Mouse (Mus musculus) forebrain, embryonic 15.5 days (tissue): Measurements from ENCODE around the gene Tmem179. TPM values are rescaled to one million over a fixed set of nuclear protein-coding genes. Genes with fewer than 3 reads are reported as not detected.

ENCODE experiments used
- ATAC-seq: fragments of 200-750 bp; cut with Nextera tagmentation; replicated peaks from 2 replicates; pipeline ENCODE4 v1.8.0; 2017; ENCODE audit warnings: mild to moderate bottlenecking, moderate TSS enrichment, moderate library complexity
- H3K27ac ChIP-seq: fragments of 300-500 bp; sonication (generic); replicated peaks from 2 replicates; pipeline ENCODE4 v1.5.1; 2015; ENCODE audit warnings: mild to moderate bottlenecking, inconsistent platforms
- H3K27me3 ChIP-seq: fragments of 300-500 bp; sonication (generic); 2 replicates; pipeline ENCODE4 v1.6.1; 2015; ENCODE audit warnings: inconsistent platforms
- H3K36me3 ChIP-seq: fragments of 300-500 bp; sonication (generic); 2 replicates; pipeline ENCODE4 v1.6.1; 2015; ENCODE audit warnings: mild to moderate bottlenecking, inconsistent platforms
- H3K4me1 ChIP-seq: fragments of 300-500 bp; sonication (generic); 2 replicates; pipeline ENCODE4 v1.6.1; 2015; ENCODE audit warnings: inconsistent platforms
- H3K4me2 ChIP-seq: fragments of 300-500 bp; sonication (generic); replicated peaks from 2 replicates; pipeline ENCODE4 v1.6.1; 2015; ENCODE audit warnings: mild to moderate bottlenecking, inconsistent platforms
- H3K4me3 ChIP-seq: fragments of 300-500 bp; sonication (generic); 2 replicates; pipeline ENCODE4 v1.5.1; 2015; ENCODE audit warnings: mild to moderate bottlenecking, inconsistent platforms
- H3K9ac ChIP-seq: fragments of 300-500 bp; sonication (generic); replicated peaks from 2 replicates; pipeline ENCODE4 v1.6.1; 2015; ENCODE audit warnings: mild to moderate bottlenecking, inconsistent platforms
- H3K9me3 ChIP-seq: fragments of 300-500 bp; sonication (generic); 2 replicates; pipeline ENCODE4 v1.6.1; 2016; ENCODE audit warnings: inconsistent platforms
- WGBS: fragments of 180-500 bp; shearing (Covaris S2); methylation state at CpG from one replicate; pipeline ENCODE4 v1.1.7; 2015; ENCODE audit warnings: mixed read lengths; 5-methylcytosine and 5-hydroxymethylcytosine counted together
- polyA plus RNA-seq: library from polyadenylated mRNA; unstranded; fragments of >200 nt; fragmentation: Nextera tagmentation; extraction: Ambion mirVana; gene quantifications from 2 replicates; pipeline ENCODE4 v1.2.1, GENCODE M21; 2015

Gene Tmem179
- polyA plus RNA-seq = 48.4 and 51.6 TPM in 2 replicates

DNA sequence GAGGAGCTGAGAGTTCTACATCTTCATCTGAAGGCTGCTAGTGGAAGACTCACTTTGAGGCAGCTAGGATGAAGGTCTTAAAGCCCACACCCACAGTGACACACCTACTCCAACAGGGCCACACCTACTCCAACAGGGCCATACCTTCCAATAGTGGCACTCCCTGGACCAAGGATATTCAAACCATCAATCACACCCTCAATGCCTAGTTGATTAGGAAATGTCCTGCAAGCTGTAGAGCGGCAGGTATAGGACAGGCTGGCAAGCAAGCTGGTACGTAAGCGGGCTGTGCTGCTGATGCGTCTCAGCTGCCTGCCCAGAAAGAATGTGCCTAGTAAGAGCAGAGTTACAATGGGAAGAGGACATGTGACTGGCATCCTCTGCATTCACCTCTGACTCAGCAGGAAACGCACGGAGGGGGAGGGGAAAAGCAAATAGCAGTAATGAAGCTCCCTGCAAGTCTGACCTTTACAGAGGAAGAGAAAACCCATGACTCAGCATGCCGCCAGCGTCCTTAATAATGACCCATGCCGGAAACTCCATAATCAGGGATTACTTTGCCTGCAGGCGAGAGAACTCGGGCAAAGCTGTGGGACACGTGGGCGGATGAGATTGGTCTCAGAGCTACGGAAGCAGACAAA, at the start of gene Tmem179:
TSS of gene Tmem179 (minus strand) at position 51 of the 641 bp plus-strand sequence.
- Histone ChIP-seq H3K9me3 (no peaks in the 10 kb centered on the region), H3K4me2 (peak within 1 kb of the TSS; percentile 14; the same call in 1 of the 2 replicates), H3K4me1 (peaks cover 16% of the 10 kb centered on the region; the same call in 1 of the 2 replicates), H3K9ac (no peak within 1 kb of the TSS), H3K4me3 (no peak within 1 kb of the TSS), H3K27ac (peak within 1 kb of the TSS; percentile 6; the same call in 1 of the 2 replicates), H3K36me3 (no peaks in the 10 kb centered on the region), H3K27me3 (peaks cover 3% of the 10 kb centered on the region; the same call in 1 of the 2 replicates)
- 9% methylated on average over 14 of the region's 14 CpGs for whole genome bisulfite sequencing
- 0 out of 2 replicates have a peak, but pooled peaks have one; percentile 16 for ATAC-seq

- Histone ChIP-seq H3K36me3 (no peaks in the 10 kb centered on the region), H3K27me3 (no peaks in the 10 kb centered on the region), H3K9ac (no peak overlapping the region), H3K4me2 (no peak overlapping the region), H3K9me3 (no peaks in the 10 kb centered on the region), H3K4me1 (no peaks in the 10 kb centered on the region), H3K27ac (no peak overlapping the region), H3K4me3 (no peak overlapping the region)
- ATAC-seq = no peak
- 93% methylated on average over 6 of the region's 6 CpGs for WGBS
Observed at GRCm38 (mm10) chr12:112563011-112563410, 46.5 kb upstream of the Tmem179 start.

GRCm38 (mm10) chr12:112562462-112562861, 45.9 kb upstream of the Tmem179 start:
- WGBS = 84% methylated on average over 5 of the region's 5 CpGs
- no peak overlapping the region for H3K9ac ChIP-seq
- no peak overlapping the region for H3K4me2 ChIP-seq
- H3K4me1 ChIP-seq = no peaks in the 10 kb centered on the region
- H3K36me3 ChIP-seq = no peaks in the 10 kb centered on the region
- no peaks in the 10 kb centered on the region for H3K9me3 ChIP-seq
- H3K4me3 ChIP-seq = no peak overlapping the region
- H3K27me3 ChIP-seq = no peaks in the 10 kb centered on the region
- ATAC-seq = no peak
- H3K27ac ChIP-seq = no peak overlapping the region

GRCm38 (mm10) chr12:112561163-112561562, 44.6 kb upstream of the Tmem179 start:
- WGBS = 67% methylated on average over 3 of the region's 3 CpGs
- Histone ChIP-seq H3K27ac (no peak overlapping the region), H3K4me2 (no peak overlapping the region), H3K9ac (no peak overlapping the region), H3K4me3 (no peak overlapping the region), H3K9me3 (no peaks in the 10 kb centered on the region), H3K36me3 (no peaks in the 10 kb centered on the region), H3K27me3 (no peaks in the 10 kb centered on the region), H3K4me1 (no peaks in the 10 kb centered on the region)
- ATAC-seq = no peak

DNA sequence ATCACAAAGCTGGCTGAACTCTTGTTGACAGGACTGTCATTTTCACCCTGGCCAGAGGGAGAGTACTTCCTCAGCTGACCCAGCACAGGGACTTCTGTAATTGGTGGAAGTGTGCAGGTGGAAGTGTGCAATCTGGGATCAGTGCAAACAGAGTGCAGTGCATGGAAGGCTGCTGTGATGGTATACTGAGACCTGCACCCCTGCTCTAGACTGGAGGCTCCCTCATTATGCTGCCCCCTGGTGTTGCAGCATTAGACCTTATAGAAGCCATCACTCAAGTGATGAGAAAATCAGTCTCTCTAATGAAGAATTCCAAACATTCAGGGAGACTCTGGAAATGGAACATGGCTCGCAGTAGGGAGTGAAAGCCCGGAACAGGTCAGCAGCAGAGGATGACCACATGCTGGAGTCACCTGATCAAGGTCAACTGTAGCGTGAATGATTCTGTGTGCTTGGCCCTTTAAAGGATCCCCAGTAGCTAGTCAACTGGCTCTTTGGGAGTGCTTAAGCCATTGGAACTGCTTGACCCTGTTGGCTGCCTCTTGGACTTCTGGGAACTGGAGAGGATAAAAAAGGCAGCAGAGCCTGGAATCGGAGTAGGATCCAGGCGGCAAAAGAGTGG, 43.7 kb upstream of the Tmem179 start:
- no peak overlapping the region for H3K4me2 ChIP-seq
- WGBS = 55% methylated on average over 5 of the region's 5 CpGs
- ATAC-seq = no peak
- H3K4me1 ChIP-seq = no peaks in the 10 kb centered on the region
- H3K36me3 ChIP-seq = no peaks in the 10 kb centered on the region
- H3K27me3 ChIP-seq = no peaks in the 10 kb centered on the region
- no peak overlapping the region for H3K9ac ChIP-seq
- no peaks in the 10 kb centered on the region for H3K9me3 ChIP-seq
- no peak overlapping the region for H3K27ac ChIP-seq
- no peak overlapping the region for H3K4me3 ChIP-seq

- Histone ChIP-seq H3K9ac (no peak overlapping the region), H3K27ac (no peak overlapping the region), H3K4me2 (no peak overlapping the region), H3K9me3 (no peaks in the 10 kb centered on the region), H3K27me3 (no peaks in the 10 kb centered on the region), H3K36me3 (no peaks in the 10 kb centered on the region), H3K4me1 (0 out of 2 replicates have a peak, but pooled peaks cover 3% of the 10 kb centered on the region), H3K4me3 (no peak overlapping the region)
- no peak for ATAC-seq
- 71% methylated on average over 6 of the region's 6 CpGs for WGBS
Observed at GRCm38 (mm10) chr12:112559671-112560070, 43.1 kb upstream of the Tmem179 start.

- Histone ChIP-seq H3K9ac (no peak overlapping the region), H3K4me3 (no peak overlapping the region), H3K4me2 (no peak overlapping the region), H3K36me3 (no peaks in the 10 kb centered on the region), H3K4me1 (0 out of 2 replicates have a peak, but pooled peaks cover 3% of the 10 kb centered on the region), H3K27me3 (no peaks in the 10 kb centered on the region), H3K9me3 (no peaks in the 10 kb centered on the region), H3K27ac (no peak overlapping the region)
- 37% methylated on average over 3 of the region's 3 CpGs for WGBS
- ATAC-seq = no peak
Observed at GRCm38 (mm10) chr12:112559231-112559630, 42.7 kb upstream of the Tmem179 start.

DNA sequence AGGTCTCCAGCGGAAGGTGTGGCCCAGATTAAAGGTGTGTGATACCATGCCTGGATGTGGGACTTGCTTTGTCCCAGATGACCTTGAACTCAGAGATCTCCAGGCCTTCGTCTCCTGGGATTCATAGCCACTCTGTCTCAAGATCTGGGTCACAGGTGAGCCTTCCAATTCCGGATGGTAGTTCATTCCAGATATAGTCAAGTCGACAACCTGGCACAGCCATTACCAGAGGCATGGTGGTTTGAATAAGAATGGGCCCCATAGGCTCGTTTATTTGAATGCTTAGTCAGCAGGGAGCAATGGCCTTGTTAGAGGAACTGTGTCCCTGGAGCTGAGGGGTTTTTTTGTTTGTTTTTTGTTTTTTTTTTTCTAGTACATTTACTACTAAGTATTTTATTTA, 40.7 kb upstream of the Tmem179 start:
- H3K9ac ChIP-seq = no peak overlapping the region
- WGBS = 76% methylated on average over 5 of the region's 5 CpGs
- no peaks in the 10 kb centered on the region for H3K27me3 ChIP-seq
- no peaks in the 10 kb centered on the region for H3K9me3 ChIP-seq
- no peak overlapping the region for H3K4me2 ChIP-seq
- H3K27ac ChIP-seq = no peak overlapping the region
- no peaks in the 10 kb centered on the region for H3K36me3 ChIP-seq
- H3K4me3 ChIP-seq = no peak overlapping the region
- ATAC-seq = no peak
- H3K4me1 ChIP-seq = 0 out of 2 replicates have a peak, but pooled peaks cover 3% of the 10 kb centered on the region

- H3K4me3 ChIP-seq = no peak overlapping the region
- no peak overlapping the region for H3K27ac ChIP-seq
- no peak overlapping the region for H3K9ac ChIP-seq
- 0 out of 2 replicates have a peak, but pooled peaks cover 5% of the 10 kb centered on the region for H3K4me1 ChIP-seq
- no peaks in the 10 kb centered on the region for H3K36me3 ChIP-seq
- H3K9me3 ChIP-seq = no peaks in the 10 kb centered on the region
- no peaks in the 10 kb centered on the region for H3K27me3 ChIP-seq
- ATAC-seq = no peak
- H3K4me2 ChIP-seq = no peak overlapping the region
- 75% methylated on average over 9 of the region's 9 CpGs for WGBS
Observed at GRCm38 (mm10) chr12:112556531-112557060, 40.0 kb upstream of the Tmem179 start.

DNA sequence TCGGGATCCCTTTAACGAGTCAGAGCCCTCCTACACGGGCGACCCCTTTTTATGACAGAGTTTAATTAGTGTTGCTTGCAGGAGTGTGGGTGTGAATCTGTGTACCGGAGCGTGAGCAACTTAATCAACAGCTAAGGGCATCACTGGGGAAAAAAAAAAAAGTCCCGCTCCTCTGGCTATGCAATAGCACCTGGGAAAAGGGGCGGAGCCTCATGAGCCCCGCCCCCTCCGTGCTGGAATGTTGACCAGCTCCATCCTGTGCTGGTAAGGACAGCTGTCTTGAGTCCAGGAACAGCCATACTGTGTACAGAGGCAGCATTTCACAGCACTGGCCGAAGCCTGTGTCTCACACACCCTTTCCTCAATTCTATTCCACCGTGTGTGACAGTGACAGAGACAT, 38.4 kb upstream of the Tmem179 start:
- Histone ChIP-seq H3K4me2 (no peak overlapping the region), H3K4me3 (no peak overlapping the region), H3K4me1 (peaks cover 10% of the 10 kb centered on the region), H3K27ac (no peak overlapping the region), H3K36me3 (no peaks in the 10 kb centered on the region), H3K9me3 (no peaks in the 10 kb centered on the region), H3K27me3 (no peaks in the 10 kb centered on the region), H3K9ac (no peak overlapping the region)
- ATAC-seq = no peak
- WGBS = 26% methylated on average over 12 of the region's 12 CpGs

DNA sequence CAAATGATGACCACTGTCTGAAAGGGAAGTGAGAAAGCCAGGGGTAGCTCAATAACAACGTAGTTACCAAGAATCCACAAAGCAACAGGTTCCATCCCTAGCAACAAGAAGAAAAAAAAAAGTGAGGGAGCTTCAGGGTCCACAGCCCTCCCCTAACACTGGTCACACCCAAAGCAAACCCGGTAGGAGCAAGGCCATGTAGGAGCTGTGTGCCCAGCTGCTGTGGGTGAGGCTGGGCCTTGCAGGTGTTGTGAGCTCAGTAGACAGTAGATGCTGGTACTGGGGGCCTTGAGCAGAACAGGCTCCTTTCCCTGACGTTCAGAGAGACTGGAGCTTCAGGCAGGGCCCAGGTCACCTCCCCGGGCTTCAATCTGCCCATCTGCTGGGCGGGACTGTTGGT, 36.0 kb upstream of the Tmem179 start:
- H3K27ac ChIP-seq = no peak overlapping the region
- H3K4me3 ChIP-seq = no peak overlapping the region
- H3K9me3 ChIP-seq = no peaks in the 10 kb centered on the region
- H3K4me2 ChIP-seq = no peak overlapping the region
- 67% methylated on average over 5 of the region's 5 CpGs for WGBS
- no peak overlapping the region for H3K9ac ChIP-seq
- peaks cover 10% of the 10 kb centered on the region for H3K4me1 ChIP-seq
- no peaks in the 10 kb centered on the region for H3K27me3 ChIP-seq
- H3K36me3 ChIP-seq = no peaks in the 10 kb centered on the region
- ATAC-seq = 0 out of 2 replicates have a peak, but pooled peaks have one; percentile 64

DNA sequence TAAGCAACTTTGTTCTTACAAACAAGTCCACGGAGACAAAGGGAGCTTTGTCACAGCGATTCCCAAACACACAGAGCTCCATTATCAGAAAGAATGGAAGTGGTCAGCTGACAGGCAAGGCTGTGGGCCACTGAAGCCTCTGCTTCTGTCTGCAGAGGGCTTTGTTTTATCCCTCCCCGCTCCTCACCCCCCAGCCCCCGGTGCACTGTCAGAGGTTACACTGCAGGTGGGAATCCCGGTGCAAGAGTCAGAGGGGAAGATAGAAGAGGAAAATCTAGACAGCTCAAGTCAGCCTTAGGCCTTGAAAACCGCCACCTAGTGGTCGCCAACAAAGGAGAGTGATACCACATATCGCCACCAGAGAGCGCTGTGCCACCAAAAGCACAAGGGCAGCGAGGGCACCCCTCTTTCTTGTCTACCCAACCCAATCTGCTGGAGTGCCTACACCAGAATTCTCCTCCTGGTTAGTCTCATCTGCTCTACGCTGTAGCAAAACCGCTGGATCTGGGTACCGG, 35.4 kb upstream of the Tmem179 start:
- Histone ChIP-seq H3K4me3 (no peak overlapping the region), H3K4me2 (no peak overlapping the region), H3K9me3 (no peaks in the 10 kb centered on the region), H3K4me1 (peaks cover 10% of the 10 kb centered on the region), H3K9ac (no peak overlapping the region), H3K36me3 (no peaks in the 10 kb centered on the region), H3K27ac (0 out of 2 replicates have a peak overlapping the region, but pooled peaks have one; percentile 20), H3K27me3 (no peaks in the 10 kb centered on the region)
- WGBS = 4% methylated on average over 13 of the region's 13 CpGs
- peak; percentile 62 for ATAC-seq
